Mouse (Mus musculus) stomach, embryonic 14.5 days (tissue): ENCODE measurements around the gene Ppp1cc. TPM values are rescaled to one million over a fixed set of nuclear protein-coding genes. Genes with fewer than 3 reads are reported as not detected.
A peak's percentile ranks its signal among the peaks of the same experiment; 100 is the strongest.

Source experiments
- ATAC-seq: fragments of 200-750 bp; cut with Nextera tagmentation; 2 replicates; pipeline ENCODE4 v1.8.0; 2017; ENCODE audit warnings: low read depth, moderate TSS enrichment; ENCODE audit not compliant: insufficient number of reproducible peaks, insufficient read depth, low FRiP score
- H3K27ac ChIP-seq: fragments of 300-500 bp; sonication (generic); 2 replicates; pipeline ENCODE4 v1.5.1; 2014; ENCODE audit warnings: mild to moderate bottlenecking, low read length, moderate library complexity, mixed read lengths
- H3K27me3 ChIP-seq: fragments of 300-500 bp; sonication (generic); 2 replicates; pipeline ENCODE4 v1.6.1; 2014; ENCODE audit warnings: low read length, control low read depth, mixed read lengths; ENCODE audit not compliant: control insufficient read depth, insufficient read depth
- H3K36me3 ChIP-seq: fragments of 300-500 bp; sonication (generic); 2 replicates; pipeline ENCODE4 v1.6.1; 2014; ENCODE audit warnings: mild to moderate bottlenecking, control low read depth, low read length, moderate library complexity, mixed read lengths; ENCODE audit not compliant: control insufficient read depth, insufficient read depth
- H3K4me1 ChIP-seq: fragments of 300-500 bp; sonication (generic); 2 replicates; pipeline ENCODE4 v1.6.1; 2014; ENCODE audit warnings: low read length, control low read depth, mixed read lengths; ENCODE audit not compliant: control insufficient read depth, insufficient read depth
- H3K4me2 ChIP-seq: fragments of 300-500 bp; sonication (generic); replicated peaks from 2 replicates; pipeline ENCODE4 v1.6.1; 2014; ENCODE audit warnings: low read depth, low read length, control low read depth
- H3K4me3 ChIP-seq: fragments of 300-500 bp; sonication (generic); 2 replicates; pipeline ENCODE4 v1.5.1; 2014; ENCODE audit warnings: low read depth, low read length, control low read depth
- H3K9ac ChIP-seq: fragments of 300-500 bp; sonication (generic); replicated peaks from 2 replicates; pipeline ENCODE4 v1.6.1; 2014; ENCODE audit warnings: low read depth, mild to moderate bottlenecking, control low read depth, low read length, moderate library complexity, mixed read lengths
- H3K9me3 ChIP-seq: fragments of 300-500 bp; sonication (generic); 2 replicates; pipeline ENCODE4 v1.6.1; 2016; ENCODE audit warnings: low read depth, low read length, control low read depth; ENCODE audit not compliant: control insufficient read depth
- WGBS: fragments of 180-500 bp; shearing (Covaris S2); extraction: QIAGEN DNeasy Blood & Tissue Kit; methylation state at CpG from one replicate; pipeline ENCODE4 v1.1.7; 2014; 5-methylcytosine and 5-hydroxymethylcytosine counted together
- polyA plus RNA-seq: library from polyadenylated mRNA; unstranded; fragments of >200 nt; fragmentation: Nextera tagmentation; extraction: Ambion mirVana; gene quantifications from 2 replicates; pipeline ENCODE4 v1.2.1, GENCODE M21; 2014

Gene Ppp1cc
- polyA plus RNA-seq, result 221 and 234 TPM in 2 replicates

DNA sequence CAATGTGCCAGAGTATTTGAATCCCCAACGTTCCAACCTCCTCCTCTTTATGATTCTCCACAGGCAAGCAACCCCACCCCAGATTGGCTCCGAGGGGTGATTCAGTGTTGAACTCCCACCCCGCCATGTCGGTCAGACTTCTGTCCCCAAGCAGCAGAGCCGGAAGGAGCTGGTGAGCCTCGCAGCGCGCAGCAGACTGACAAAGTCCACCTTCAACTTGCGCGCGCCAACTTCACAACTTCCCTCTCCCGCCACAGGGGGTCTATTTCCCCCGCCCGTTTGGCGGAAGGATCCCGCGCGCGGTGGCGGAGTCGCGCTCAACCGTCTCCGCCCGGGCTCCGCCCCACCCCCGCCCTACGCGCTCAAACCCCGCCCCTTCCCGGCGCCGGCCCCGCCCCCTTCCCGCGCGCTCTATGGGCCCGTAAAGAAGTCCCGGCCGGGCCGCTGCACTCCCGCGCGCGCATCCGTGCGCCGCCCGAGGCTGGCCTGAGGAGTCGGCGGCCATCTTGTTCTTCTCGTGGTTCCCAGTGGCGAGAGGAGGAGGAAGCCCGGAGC lies at the start of gene Ppp1cc:
Ppp1cc (plus strand) TSS at position 452 of the 555 bp plus-strand sequence.
- peak within 1 kb of the TSS; percentile 95 for H3K9ac ChIP-seq
- no peaks in the 10 kb centered on the region for H3K9me3 ChIP-seq
- peak within 1 kb of the TSS; percentile 78 for H3K4me2 ChIP-seq
- no peaks in the 10 kb centered on the region for H3K27me3 ChIP-seq
- peaks cover 29% of the 10 kb centered on the region for H3K4me1 ChIP-seq
- peak; percentile 92 for ATAC-seq
- H3K27ac ChIP-seq, result peak within 1 kb of the TSS; percentile 83
- H3K36me3 ChIP-seq, result peaks cover 9% of the 10 kb centered on the region; the same call in 1 of the 2 replicates
- peak within 1 kb of the TSS; percentile 97 for H3K4me3 ChIP-seq
- 1% methylated on average over 53 of the region's 54 CpGs for WGBS

DNA sequence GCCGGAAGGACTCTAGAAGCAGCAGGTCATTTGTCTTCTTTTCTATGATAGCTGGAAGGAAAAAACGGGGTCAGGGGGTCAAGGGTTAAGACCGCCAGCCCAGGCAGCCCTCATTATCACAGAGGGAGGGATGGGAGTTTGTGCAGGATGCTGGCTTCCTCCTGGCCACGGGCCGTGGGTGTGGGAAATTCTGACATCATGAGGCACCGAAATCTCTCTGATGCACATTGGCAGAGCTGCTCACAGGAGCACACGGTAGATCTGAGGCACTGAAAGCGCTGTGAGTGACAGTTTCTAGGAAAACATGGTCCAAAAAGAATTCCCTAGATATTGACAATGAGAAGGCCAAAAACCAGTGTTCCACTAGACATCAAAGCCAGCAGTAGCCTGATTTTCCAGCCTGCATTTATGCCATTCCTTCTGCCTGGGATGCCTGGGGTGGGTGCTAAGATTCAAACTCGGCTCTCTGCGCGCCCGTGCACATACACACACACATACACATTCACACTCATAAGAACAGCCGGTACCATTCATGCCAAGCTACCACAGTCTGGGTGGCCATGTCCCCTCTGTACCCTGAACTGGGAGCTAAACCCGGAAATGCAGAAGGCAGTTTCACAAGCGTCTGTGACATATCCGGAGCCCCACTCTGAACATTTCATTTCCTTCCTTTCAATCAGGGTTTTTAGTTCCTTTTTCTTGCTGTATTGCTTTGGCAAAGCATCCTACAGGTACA lies 48.6 kb upstream of the Ppp1cc start:
- Histone ChIP-seq H3K27me3 (no peaks in the 10 kb centered on the region), H3K4me1 (no peaks in the 10 kb centered on the region), H3K36me3 (no peaks in the 10 kb centered on the region), H3K9ac (no peak overlapping the region), H3K9me3 (no peaks in the 10 kb centered on the region), H3K4me2 (no peak overlapping the region), H3K27ac (no peak overlapping the region), H3K4me3 (no peak overlapping the region)
- no peak for ATAC-seq
- 49% methylated on average over 16 of the region's 16 CpGs for WGBS

DNA sequence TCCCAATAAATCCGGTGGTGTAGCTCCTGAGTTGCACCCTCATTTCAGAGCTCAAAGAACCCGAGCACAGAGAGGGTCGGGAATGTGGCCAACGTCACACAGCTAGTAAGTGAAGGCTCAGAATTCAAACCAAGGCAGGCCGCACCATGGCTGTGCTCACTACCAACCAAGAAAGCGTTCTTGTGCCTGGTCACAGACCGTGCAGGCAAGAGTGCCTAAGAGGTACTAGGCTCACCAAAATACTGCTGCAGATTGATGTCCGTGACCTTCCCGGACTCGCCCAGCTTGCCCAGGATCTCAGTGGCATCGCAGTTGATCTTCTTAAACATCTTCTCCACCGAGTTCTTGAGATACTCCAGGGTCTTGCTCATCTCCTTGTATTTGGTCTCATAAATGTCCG lies 47.5 kb upstream of the Ppp1cc start:
- no peak for ATAC-seq
- no peak overlapping the region for H3K9ac ChIP-seq
- H3K27ac ChIP-seq, result no peak overlapping the region
- no peaks in the 10 kb centered on the region for H3K27me3 ChIP-seq
- no peak overlapping the region for H3K4me3 ChIP-seq
- no peaks in the 10 kb centered on the region for H3K4me1 ChIP-seq
- WGBS, result 88% methylated on average over 13 of the region's 13 CpGs
- no peaks in the 10 kb centered on the region for H3K9me3 ChIP-seq
- H3K4me2 ChIP-seq, result no peak overlapping the region
- no peaks in the 10 kb centered on the region for H3K36me3 ChIP-seq

DNA sequence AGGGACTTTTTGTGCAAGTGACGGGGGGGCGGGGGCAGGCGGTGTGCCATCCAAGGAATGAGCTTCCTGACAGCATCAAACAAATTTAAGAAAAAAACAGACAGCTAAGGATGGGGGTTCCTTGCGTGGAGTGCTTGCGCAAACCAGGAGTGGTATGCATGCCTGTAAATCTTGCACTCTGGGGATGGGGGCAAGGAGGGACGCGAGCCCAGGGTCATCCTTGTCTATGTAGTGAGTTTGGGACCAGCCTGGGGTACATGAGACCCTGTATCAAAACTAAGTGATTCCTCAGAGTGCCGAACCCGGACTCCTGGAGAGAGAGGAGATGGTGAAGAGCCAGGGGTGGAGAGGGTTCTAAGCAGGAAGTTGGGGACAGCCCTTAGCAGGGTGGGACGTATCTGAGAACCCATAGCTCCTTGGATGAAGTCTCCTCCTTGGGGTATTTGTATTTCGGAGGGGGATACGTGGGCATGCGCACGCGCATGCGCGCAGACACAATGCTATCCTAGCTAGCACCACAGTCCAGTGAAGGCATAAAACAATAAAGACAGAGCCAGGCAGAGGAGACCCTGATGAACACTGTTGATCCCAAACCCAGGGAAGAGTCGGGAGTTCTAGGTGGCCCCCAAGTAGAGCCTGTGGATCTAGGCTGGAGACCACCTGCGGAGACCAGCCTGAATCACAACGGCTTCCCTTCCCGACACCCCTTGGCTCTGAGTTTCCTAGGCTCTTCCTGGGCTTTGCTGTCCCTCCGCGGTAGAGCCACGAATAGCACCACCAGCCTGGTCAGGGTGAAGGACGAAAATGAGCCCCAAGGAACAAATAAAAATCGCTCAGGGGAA lies 46.8 kb upstream of the Ppp1cc start:
- no peak overlapping the region for H3K9ac ChIP-seq
- no peaks in the 10 kb centered on the region for H3K4me1 ChIP-seq
- no peak overlapping the region for H3K4me3 ChIP-seq
- no peak overlapping the region for H3K27ac ChIP-seq
- no peaks in the 10 kb centered on the region for H3K36me3 ChIP-seq
- no peak for ATAC-seq
- no peaks in the 10 kb centered on the region for H3K9me3 ChIP-seq
- H3K4me2 ChIP-seq, result no peak overlapping the region
- H3K27me3 ChIP-seq, result no peaks in the 10 kb centered on the region
- WGBS, result 67% methylated on average over 26 of the region's 26 CpGs

DNA sequence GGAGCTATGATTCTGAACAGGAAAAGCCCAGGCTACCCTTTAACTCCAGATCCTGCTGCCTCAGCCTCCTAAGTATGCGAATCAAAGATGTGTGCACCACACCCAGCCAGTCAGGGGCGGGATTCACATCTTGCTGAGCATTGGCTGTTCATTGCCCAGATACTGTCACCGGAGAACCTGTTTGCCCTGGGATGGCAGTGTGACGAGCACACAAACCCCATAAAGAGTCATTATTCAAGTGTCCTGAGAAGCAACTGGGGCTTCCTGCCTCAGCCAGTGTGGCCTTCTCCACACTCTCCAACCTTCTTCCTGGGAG lies 46.2 kb upstream of the Ppp1cc start:
- H3K9me3 ChIP-seq, result no peaks in the 10 kb centered on the region
- H3K4me3 ChIP-seq, result no peak overlapping the region
- H3K27me3 ChIP-seq, result no peaks in the 10 kb centered on the region
- ATAC-seq, result no peak
- 37% methylated on average over 4 of the region's 4 CpGs for WGBS
- H3K36me3 ChIP-seq, result no peaks in the 10 kb centered on the region
- no peak overlapping the region for H3K9ac ChIP-seq
- no peak overlapping the region for H3K4me2 ChIP-seq
- H3K4me1 ChIP-seq, result no peaks in the 10 kb centered on the region
- no peak overlapping the region for H3K27ac ChIP-seq

DNA sequence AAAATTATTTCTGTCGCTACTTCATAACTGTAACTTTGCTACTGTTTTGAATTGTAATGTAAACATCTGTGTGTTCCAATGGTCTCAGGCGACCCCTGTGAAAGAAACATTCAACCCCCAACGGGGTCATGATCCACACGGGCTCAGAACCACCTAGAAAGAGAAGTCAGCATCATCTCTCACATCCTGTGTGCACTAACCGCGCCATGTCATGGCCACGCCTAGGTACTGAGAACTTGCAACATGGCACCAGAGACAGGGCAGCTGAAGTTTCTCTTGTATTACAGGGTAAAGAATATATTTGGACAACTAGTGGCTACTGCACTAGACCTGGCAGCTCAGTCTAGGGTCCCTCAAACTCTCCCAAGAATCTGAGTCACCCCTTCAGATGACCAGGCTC lies 44.6 kb upstream of the Ppp1cc start:
- no peaks in the 10 kb centered on the region for H3K4me1 ChIP-seq
- H3K27ac ChIP-seq, result no peak overlapping the region
- H3K9ac ChIP-seq, result no peak overlapping the region
- no peak overlapping the region for H3K4me3 ChIP-seq
- H3K4me2 ChIP-seq, result no peak overlapping the region
- H3K27me3 ChIP-seq, result no peaks in the 10 kb centered on the region
- no peak for ATAC-seq
- WGBS, result 71% methylated on average over 7 of the region's 7 CpGs
- no peaks in the 10 kb centered on the region for H3K36me3 ChIP-seq
- H3K9me3 ChIP-seq, result no peaks in the 10 kb centered on the region

DNA sequence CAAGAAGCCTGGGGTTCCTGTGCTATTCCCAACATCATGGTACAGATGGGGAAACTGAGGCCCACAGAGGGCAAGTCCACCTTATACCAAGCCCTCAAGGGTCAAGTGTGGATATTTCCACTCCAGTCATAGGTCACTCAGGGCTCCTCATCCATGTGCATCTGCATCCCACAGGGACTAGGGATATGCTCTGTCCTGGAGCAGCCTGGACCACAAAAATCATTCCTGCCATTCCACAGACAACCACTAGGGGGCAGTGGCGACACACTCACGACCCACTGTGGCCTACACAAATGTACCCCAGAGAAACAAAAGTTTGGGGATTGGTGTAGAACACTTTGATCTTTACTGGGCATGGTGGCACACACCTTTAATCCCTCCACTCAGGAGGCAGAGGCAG lies 43.9 kb upstream of the Ppp1cc start:
- no peak overlapping the region for H3K4me2 ChIP-seq
- H3K4me3 ChIP-seq, result no peak overlapping the region
- no peak overlapping the region for H3K9ac ChIP-seq
- no peaks in the 10 kb centered on the region for H3K36me3 ChIP-seq
- H3K9me3 ChIP-seq, result no peaks in the 10 kb centered on the region
- no peaks in the 10 kb centered on the region for H3K27me3 ChIP-seq
- ATAC-seq, result no peak
- WGBS, result 2% methylated on average over 2 of the region's 2 CpGs
- H3K4me1 ChIP-seq, result no peaks in the 10 kb centered on the region
- no peak overlapping the region for H3K27ac ChIP-seq

DNA sequence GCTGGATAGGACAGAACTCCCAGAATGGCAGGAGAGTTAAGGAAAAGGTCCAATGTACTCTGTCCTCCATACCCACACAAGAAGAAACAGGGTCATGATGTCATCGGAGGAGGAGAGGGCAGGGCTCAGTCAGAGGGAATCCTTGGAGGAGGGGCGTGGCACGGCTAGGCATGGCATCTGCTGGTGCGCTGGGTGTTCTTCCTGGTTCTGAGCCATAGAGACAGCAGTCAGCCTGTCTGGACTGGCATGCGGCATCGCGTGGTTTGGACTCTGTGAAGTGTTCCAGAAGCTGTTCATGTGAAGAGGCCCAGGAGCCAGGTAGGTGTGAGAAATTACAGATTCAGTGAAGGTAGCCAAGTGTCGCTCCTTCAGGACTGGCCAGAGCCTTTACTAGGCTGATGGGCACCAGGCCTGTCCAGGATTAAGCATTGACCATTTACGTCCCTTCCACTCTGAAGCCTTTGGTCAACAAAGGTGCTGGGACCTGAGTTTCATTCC lies 42.8 kb upstream of the Ppp1cc start:
- 94% methylated on average over 9 of the region's 9 CpGs for WGBS
- Histone ChIP-seq H3K36me3 (no peaks in the 10 kb centered on the region), H3K4me1 (no peaks in the 10 kb centered on the region), H3K9me3 (no peaks in the 10 kb centered on the region), H3K27ac (no peak overlapping the region), H3K4me3 (no peak overlapping the region), H3K27me3 (no peaks in the 10 kb centered on the region), H3K4me2 (no peak overlapping the region), H3K9ac (no peak overlapping the region)
- ATAC-seq, result no peak
